Mouse (Mus musculus) right cerebral cortex, adult 18-20 months (tissue): ENCODE results near the gene Abca1.

ENCODE experiments used
- DNase-seq: peaks from one replicate; pipeline ENCODE4 v3.0.0; 2022; ENCODE audit warnings: mixed read lengths

Abca1 gene

GRCm38 (mm10) chr4:53120038-53120685 lies 39.5 kb downstream of the Abca1 start:
- no peak for DNase-seq

GRCm38 (mm10) chr4:53118643-53119042 lies 41.1 kb downstream of the Abca1 start:
- no peak for DNase-seq

GRCm38 (mm10) chr4:53117610-53118009 lies 42.1 kb downstream of the Abca1 start:
- DNase-seq: peak; percentile 20

- DNase-seq: no peak
Measured at GRCm38 (mm10) chr4:53117076-53117475, 42.6 kb downstream of the Abca1 start.

GRCm38 (mm10) chr4:53115866-53116265 lies 43.8 kb downstream of the Abca1 start:
- peak; percentile 27 for DNase-seq

GRCm38 (mm10) chr4:53115410-53115809 lies 44.3 kb downstream of the Abca1 start:
- DNase-seq: no peak

- no peak for DNase-seq
Measured at GRCm38 (mm10) chr4:53111919-53112355, 47.8 kb downstream of the Abca1 start.

- no peak for DNase-seq
Measured at GRCm38 (mm10) chr4:53110356-53110755, 49.3 kb downstream of the Abca1 start.

GRCm38 (mm10) chr4:53109381-53109928 lies 50.2 kb downstream of the Abca1 start:
- DNase-seq: no peak

- no peak for DNase-seq
Measured at GRCm38 (mm10) chr4:53108194-53108593, 51.5 kb downstream of the Abca1 start.

GRCm38 (mm10) chr4:53106732-53107131 lies 53.0 kb downstream of the Abca1 start:
- no peak for DNase-seq

- no peak for DNase-seq
Measured at GRCm38 (mm10) chr4:53106071-53106470, 53.6 kb downstream of the Abca1 start.

- DNase-seq: no peak
Measured at GRCm38 (mm10) chr4:53104634-53105033, 55.1 kb downstream of the Abca1 start.

GRCm38 (mm10) chr4:53102529-53102928 lies 57.2 kb downstream of the Abca1 start:
- no peak for DNase-seq

- DNase-seq: no peak
Measured at GRCm38 (mm10) chr4:53101306-53101705, 58.4 kb downstream of the Abca1 start.

GRCm38 (mm10) chr4:53100492-53100891 lies 59.2 kb downstream of the Abca1 start:
- no peak for DNase-seq

- DNase-seq: no peak
Measured at GRCm38 (mm10) chr4:53094850-53095249, 64.8 kb downstream of the Abca1 start.

- DNase-seq: no peak
Measured at GRCm38 (mm10) chr4:53094331-53094730, 65.4 kb downstream of the Abca1 start.

- no peak for DNase-seq
Measured at GRCm38 (mm10) chr4:53093615-53094014, 66.1 kb downstream of the Abca1 start.

GRCm38 (mm10) chr4:53089641-53090040 lies 70.1 kb downstream of the Abca1 start:
- DNase-seq: no peak

- no peak for DNase-seq
Measured at GRCm38 (mm10) chr4:53088999-53089398, 70.7 kb downstream of the Abca1 start.

GRCm38 (mm10) chr4:53086636-53087035 lies 73.1 kb downstream of the Abca1 start:
- DNase-seq: no peak

- DNase-seq: no peak
Measured at GRCm38 (mm10) chr4:53085634-53086033, 74.1 kb downstream of the Abca1 start.

GRCm38 (mm10) chr4:53083071-53083470 lies 76.6 kb downstream of the Abca1 start:
- no peak for DNase-seq

- no peak for DNase-seq
Measured at GRCm38 (mm10) chr4:53082451-53082850, 77.2 kb downstream of the Abca1 start.
